Mouse (Mus musculus): ENCODE data around the gene Izumo1. TPM values are rescaled to one million over a fixed set of nuclear protein-coding genes. Genes with fewer than 3 reads are reported as not detected.

The Izumo1 gene
- polyA plus RNA-seq, 1 experiment from 2014 or later: 0.27 TPM

Other genes starting within 250 kb of the Izumo1 start
- 77.1 and 86.0 TPM in 2 replicates for gene Snrnp70, start 226.1 kb upstream of the Izumo1 start, polyA plus RNA-seq (2014; fragmentation: Nextera tagmentation; extraction: Ambion mirVana)
- gene Kcna7, start 216.2 kb upstream of the Izumo1 start, polyA plus RNA-seq (2014; fragmentation: Nextera tagmentation; extraction: Ambion mirVana): 0.11 TPM in 1 of 2 replicates, not detected in the other
- gene Ntf5, start 208.1 kb upstream of the Izumo1 start, polyA plus RNA-seq (2014; fragmentation: Nextera tagmentation; extraction: Ambion mirVana): 2.3 and 3.9 TPM in 2 replicates
- gene Lhb, start 201.0 kb upstream of the Izumo1 start, polyA plus RNA-seq (2014; fragmentation: Nextera tagmentation; extraction: Ambion mirVana): 0.38 and 0.47 TPM in 2 replicates
- gene Gys1, start 187.0 kb upstream of the Izumo1 start, polyA plus RNA-seq (2014; fragmentation: Nextera tagmentation; extraction: Ambion mirVana): 36.0 and 36.2 TPM in 2 replicates
- gene Ruvbl2, start 183.7 kb upstream of the Izumo1 start, polyA plus RNA-seq (2014; fragmentation: Nextera tagmentation; extraction: Ambion mirVana): 164 and 174 TPM in 2 replicates
- gene Ftl1, start 161.9 kb upstream of the Izumo1 start, polyA plus RNA-seq (2014; fragmentation: Nextera tagmentation; extraction: Ambion mirVana): 4,654 and 4,671 TPM in 2 replicates
- gene Bax, start 154.9 kb upstream of the Izumo1 start, polyA plus RNA-seq (2014; fragmentation: Nextera tagmentation; extraction: Ambion mirVana): 134 and 139 TPM in 2 replicates
- gene Tulp2, start 139.9 kb upstream of the Izumo1 start, polyA plus RNA-seq (2014; fragmentation: Nextera tagmentation; extraction: Ambion mirVana): 1.8 and 2.3 TPM in 2 replicates
- not detected in 2 replicates for gene Gm45808, start 135.0 kb upstream of the Izumo1 start, polyA plus RNA-seq (2014; fragmentation: Nextera tagmentation; extraction: Ambion mirVana)
- gene Dhdh, start 133.0 kb upstream of the Izumo1 start, polyA plus RNA-seq (2014; fragmentation: Nextera tagmentation; extraction: Ambion mirVana): 2.9 and 3.5 TPM in 2 replicates
- gene Nucb1, start 111.4 kb upstream of the Izumo1 start, polyA plus RNA-seq (2014; fragmentation: Nextera tagmentation; extraction: Ambion mirVana): 192 and 204 TPM in 2 replicates
- gene Ppp1r15a, start 95.5 kb upstream of the Izumo1 start, polyA plus RNA-seq (2014; fragmentation: Nextera tagmentation; extraction: Ambion mirVana): 14.7 and 15.0 TPM in 2 replicates
- gene Plekha4, start 95.5 kb upstream of the Izumo1 start, polyA plus RNA-seq (2014; fragmentation: Nextera tagmentation; extraction: Ambion mirVana): 0.97 and 1.5 TPM in 2 replicates
- gene Hsd17b14, start 66.9 kb upstream of the Izumo1 start, polyA plus RNA-seq (2014; fragmentation: Nextera tagmentation; extraction: Ambion mirVana): 2.3 and 2.5 TPM in 2 replicates
- 56.7 and 60.1 TPM in 2 replicates for gene Bcat2, start 51.7 kb upstream of the Izumo1 start, polyA plus RNA-seq (2014; fragmentation: Nextera tagmentation; extraction: Ambion mirVana)
- 0.19 and 0.58 TPM in 2 replicates for gene Fgf21, start 6.3 kb upstream of the Izumo1 start, polyA plus RNA-seq (2014; fragmentation: Nextera tagmentation; extraction: Ambion mirVana)
- 0.65 and 0.70 TPM in 2 replicates for gene Fut1, start 4.5 kb upstream of the Izumo1 start, polyA plus RNA-seq (2014; fragmentation: Nextera tagmentation; extraction: Ambion mirVana)
- gene Rasip1, start 5.7 kb downstream of the Izumo1 start, polyA plus RNA-seq (2014; fragmentation: Nextera tagmentation; extraction: Ambion mirVana): 7.7 and 9.1 TPM in 2 replicates
- gene Mamstr, start 18.2 kb downstream of the Izumo1 start, polyA plus RNA-seq (2014; fragmentation: Nextera tagmentation; extraction: Ambion mirVana): 5.1 and 6.8 TPM in 2 replicates
- gene Fut2, start 44.6 kb downstream of the Izumo1 start, polyA plus RNA-seq (2014; fragmentation: Nextera tagmentation; extraction: Ambion mirVana): 7.9 and 8.3 TPM in 2 replicates
- gene Ntn5, start 62.2 kb downstream of the Izumo1 start, polyA plus RNA-seq (2014; fragmentation: Nextera tagmentation; extraction: Ambion mirVana): 0.80 and 0.83 TPM in 2 replicates
- gene Sec1, start 72.6 kb downstream of the Izumo1 start, polyA plus RNA-seq (2014; fragmentation: Nextera tagmentation; extraction: Ambion mirVana): 4.8 and 6.0 TPM in 2 replicates
- gene Car11, start 78.0 kb downstream of the Izumo1 start, polyA plus RNA-seq (2014; fragmentation: Nextera tagmentation; extraction: Ambion mirVana): 7.3 and 8.2 TPM in 2 replicates
- 3.7 and 4.0 TPM in 2 replicates for gene Dbp, start 83.3 kb downstream of the Izumo1 start, polyA plus RNA-seq (2014; fragmentation: Nextera tagmentation; extraction: Ambion mirVana)
- gene Rpl18, start 93.6 kb downstream of the Izumo1 start, polyA plus RNA-seq (2014; fragmentation: Nextera tagmentation; extraction: Ambion mirVana): 1,434 and 1,450 TPM in 2 replicates
- gene Sphk2, start 96.2 kb downstream of the Izumo1 start, polyA plus RNA-seq (2014; fragmentation: Nextera tagmentation; extraction: Ambion mirVana): 27.3 and 28.1 TPM in 2 replicates
- gene Fam83e, start 99.4 kb downstream of the Izumo1 start, polyA plus RNA-seq (2014; fragmentation: Nextera tagmentation; extraction: Ambion mirVana): 4.1 and 5.8 TPM in 2 replicates
- 0.45 TPM in 1 of 2 replicates, not detected in the other for gene Spaca4, start 104.0 kb downstream of the Izumo1 start, polyA plus RNA-seq (2014; fragmentation: Nextera tagmentation; extraction: Ambion mirVana)
- 1.5 and 1.9 TPM in 2 replicates for gene Lmtk3, start 161.9 kb downstream of the Izumo1 start, polyA plus RNA-seq (2014; fragmentation: Nextera tagmentation; extraction: Ambion mirVana)
- 1.2 and 2.3 TPM in 2 replicates for gene Sult2b1, start 162.9 kb downstream of the Izumo1 start, polyA plus RNA-seq (2014; fragmentation: Nextera tagmentation; extraction: Ambion mirVana)
- 91.9 and 95.5 TPM in 2 replicates for gene Cyth2, start 192.8 kb downstream of the Izumo1 start, polyA plus RNA-seq (2014; fragmentation: Nextera tagmentation; extraction: Ambion mirVana)
- gene Kcnj14, start 203.0 kb downstream of the Izumo1 start, polyA plus RNA-seq (2014; fragmentation: Nextera tagmentation; extraction: Ambion mirVana): 1.2 and 1.5 TPM in 2 replicates
- 86.9 and 95.1 TPM in 2 replicates for gene Grwd1, start 209.1 kb downstream of the Izumo1 start, polyA plus RNA-seq (2014; fragmentation: Nextera tagmentation; extraction: Ambion mirVana)